9 mouse cellular contexts compared by ENCODE assay signal in the genomic region with DNA sequence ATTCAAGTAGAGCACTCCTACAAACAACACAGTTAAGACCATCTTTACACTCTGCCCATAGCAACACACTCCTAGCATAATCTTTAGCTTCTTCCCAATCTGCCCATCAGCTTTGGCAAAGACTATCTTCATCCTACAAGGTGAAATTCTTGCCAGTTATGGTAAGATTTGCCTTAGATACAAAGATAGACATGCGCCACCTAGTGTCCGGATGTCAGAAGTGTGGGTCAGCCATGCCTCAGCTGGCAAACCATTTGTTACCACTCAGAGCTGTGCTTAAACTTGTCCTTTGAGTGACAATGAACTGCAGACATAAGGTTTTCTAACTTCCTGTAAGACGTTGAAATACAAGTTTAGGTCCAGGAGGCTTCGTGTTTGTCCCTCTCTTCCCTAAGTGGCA.
DNase-seq lines count a peak whose midpoint lies in the region; ATAC-seq lines count a peak whose summit lies in the region.
"Had no signal": no experiment of that assay in that cellular context is flagged by ENCODE, and none has a peak within 500 bp of the region (broad histone marks: within the 10 kb centered on the region; RNA-seq: fewer than 3 reads in every experiment).

No protein-coding gene starts in this region.

- H3K4me1 ChIP-seq in heart, embryonic 11.5 days (ENCODE audit: control insufficient read depth, insufficient read depth, low read length), result no peaks in the 10 kb centered on the region

- no peak overlapping the region for H3K4me2 ChIP-seq in heart, embryonic 11.5 days

- no peak for ATAC-seq in heart, embryonic 11.5 days (replicated peaks; ENCODE audit: insufficient number of reproducible peaks, low FRiP score, low TSS enrichment)

- H3K27ac ChIP-seq in heart, embryonic 11.5 days (ENCODE audit: low read depth, low read length), result no peak overlapping the region
- H3K27ac ChIP-seq: macrophage had no signal

- WGBS in heart, embryonic 11.5 days (ENCODE audit: insufficient replicate concordance), result 12% methylated on average over 4 of the region's 4 CpGs
- WGBS in large intestine, adult 2 months, result 9% methylated on average over 4 of the region's 4 CpGs

- no peaks in the 10 kb centered on the region for H3K9me3 ChIP-seq in heart, embryonic 11.5 days (replicated peaks; ENCODE audit: control insufficient read depth, low read length)

- H3K9ac ChIP-seq in heart, embryonic 11.5 days (ENCODE audit: low read depth, low read length), result no peak overlapping the region

- peak; percentile 19 for DNase-seq in heart, adult 8-10 months (ENCODE audit: low spot score)
- DNase-seq in urinary bladder, adult 18-20 months (ENCODE audit: low spot score in 2 of 2), result peak; percentile 13 to 41
- no peak for DNase-seq in urinary bladder, postnatal 4 days (ENCODE audit: low spot score in 2 of 2)
- peak; percentile 72 for DNase-seq in embryo, embryonic 10.5 days (ENCODE audit: low spot score)
- peak; percentile 21 for DNase-seq in large intestine, adult 2 months (ENCODE audit: low read depth, low spot score)
- DNase-seq in naive thymus-derived CD4-positive, alpha-beta T cell, adult 2 months (ENCODE audit: low read depth), result peak; percentile 11
- DNase-seq in T-cell, adult 2 months (ENCODE audit: low spot score), result no peak

- H3K27me3 ChIP-seq in heart, embryonic 11.5 days (ENCODE audit: control insufficient read depth, insufficient read depth, low read length), result no peaks in the 10 kb centered on the region

- H3K4me3 ChIP-seq in heart, embryonic 11.5 days (ENCODE audit: low read depth, low read length), result no peak overlapping the region

- no peaks in the 10 kb centered on the region for H3K36me3 ChIP-seq in heart, embryonic 11.5 days (ENCODE audit: control insufficient read depth, insufficient read depth, low read length)

Comparison
In these comparisons a context has a peak if more than half of its experiments do, and no peak if none do; other contexts are left out.
1. DNase-seq: peak in heart, adult 8-10 months (single experiment), urinary bladder, adult 18-20 months (2 of 2), embryo, embryonic 10.5 days (single experiment), large intestine, adult 2 months (single experiment) and naive thymus-derived CD4-positive, alpha-beta T cell, adult 2 months (single experiment); none in urinary bladder, postnatal 4 days (0 of 2) and T-cell, adult 2 months (single experiment).